Mouse (Mus musculus): ENCODE measurements around the gene Plppr2.

Plppr2 gene

DNA sequence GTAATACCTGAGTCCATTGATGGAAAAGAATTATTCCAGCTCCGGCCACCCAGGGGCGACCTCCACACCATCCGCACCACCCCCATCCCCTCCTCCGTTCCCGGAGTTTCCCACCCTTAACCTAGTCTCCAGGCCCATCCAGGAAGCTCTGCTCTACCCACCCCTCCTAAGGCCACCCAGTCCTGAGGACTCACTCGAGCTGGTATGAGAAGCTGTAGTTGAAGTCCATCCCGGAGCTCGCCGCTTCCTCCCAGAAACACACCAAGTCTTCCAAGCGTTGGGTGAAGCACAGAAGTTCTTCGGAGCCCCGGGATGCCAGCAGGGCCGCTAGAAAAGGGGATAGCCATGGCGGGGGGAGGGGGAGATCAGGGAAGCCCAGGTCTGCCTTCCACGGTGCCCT, 25.2 kb downstream of the Plppr2 start:
- no peak for DNase-seq

DNA sequence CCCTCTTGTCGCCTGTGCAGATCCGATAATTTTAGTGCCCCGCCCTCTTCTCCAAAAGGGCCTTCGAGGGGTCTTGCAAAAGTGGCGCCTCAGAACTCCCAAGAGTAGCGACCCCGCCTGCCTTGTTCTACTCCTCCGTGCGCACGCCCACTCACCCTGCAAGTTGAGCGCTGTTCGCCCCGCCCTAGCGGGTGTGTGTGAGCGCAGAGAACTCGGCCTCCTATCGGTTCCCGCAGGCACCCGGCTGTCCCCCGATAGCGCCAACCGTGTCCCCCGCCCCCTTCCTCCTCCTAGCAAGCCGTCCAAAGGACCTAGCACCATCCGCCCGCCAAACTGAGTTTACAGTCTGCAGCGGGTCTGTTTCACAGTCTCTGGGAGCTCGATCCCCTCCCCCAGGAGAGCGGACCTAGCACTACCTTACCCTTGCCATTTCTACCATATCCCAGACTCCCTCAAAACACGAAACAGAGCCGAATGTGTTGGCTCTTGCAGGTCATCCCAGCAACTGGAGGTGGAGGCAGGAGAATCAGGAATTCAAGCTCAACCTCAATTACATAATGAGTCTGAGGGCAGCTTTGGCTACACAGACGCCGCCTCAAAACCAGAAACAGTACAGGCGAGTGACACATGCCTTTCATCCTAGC, 25.7 kb downstream of the Plppr2 start:
- peak; percentile 79 for DNase-seq

DNA sequence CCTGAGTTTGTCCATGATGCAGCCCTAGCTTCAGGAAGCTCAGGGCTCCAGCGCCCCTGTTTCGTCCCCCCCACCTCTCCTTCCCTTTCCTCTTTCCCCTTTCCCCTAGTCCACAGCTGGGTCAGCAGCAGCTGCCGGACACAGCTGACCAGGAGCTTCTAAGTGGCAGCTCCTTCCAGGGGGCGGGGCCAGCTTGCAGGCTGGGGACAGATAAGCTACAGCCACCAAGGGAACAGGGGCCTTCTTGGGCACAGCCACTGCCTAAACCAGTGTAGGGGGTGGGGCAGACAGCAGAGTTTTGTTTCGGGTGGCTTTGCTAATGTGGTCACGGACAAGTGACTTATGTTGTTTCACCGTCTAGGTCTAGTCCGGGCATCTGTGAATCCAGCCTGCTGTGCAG, 26.6 kb downstream of the Plppr2 start, which contains the start of gene Epor:
TSS of gene Epor (minus strand) at position 90 of the 400 bp plus-strand sequence.
- DNase-seq, result peak; percentile 55

DNA sequence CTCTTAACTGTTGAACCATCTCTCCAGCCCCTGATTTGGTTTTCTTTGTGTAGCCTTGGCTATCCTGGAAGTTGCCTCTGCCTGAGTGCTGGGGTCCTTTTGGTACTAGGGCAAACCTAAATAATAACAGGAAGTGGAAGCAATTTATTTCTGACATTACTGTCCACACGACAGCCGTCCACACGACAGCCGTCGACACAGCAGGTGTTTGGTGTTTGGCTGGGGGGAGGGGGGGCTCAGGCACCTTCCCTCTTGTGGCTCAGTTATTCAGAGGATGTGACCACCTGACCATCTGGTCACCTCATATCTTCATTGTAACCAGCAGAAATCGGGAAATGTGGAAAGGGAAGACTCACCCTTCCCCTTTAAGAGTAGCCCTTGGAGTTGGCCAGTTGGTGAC, 32.0 kb downstream of the Plppr2 start:
- DNase-seq, result no peak

DNA sequence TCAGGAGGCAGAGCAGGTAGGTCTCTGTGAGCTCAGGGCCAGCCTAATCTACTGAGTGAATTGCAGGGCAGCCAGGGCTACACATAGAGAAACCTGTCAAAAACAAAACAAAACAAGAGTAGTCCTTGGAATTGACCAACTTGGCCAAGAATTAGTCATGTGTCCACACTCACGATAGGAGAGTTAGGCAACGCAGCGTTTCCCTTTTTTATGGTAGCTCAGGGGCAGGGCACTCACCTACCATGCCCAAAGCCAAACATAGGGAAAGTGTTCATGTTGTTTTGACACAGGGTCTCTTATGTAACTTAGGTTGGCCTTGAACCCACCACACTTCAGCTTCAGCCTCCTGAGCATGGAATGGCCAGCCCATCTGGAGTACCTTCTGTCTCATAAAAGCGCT, 32.5 kb downstream of the Plppr2 start:
- DNase-seq, result no peak

DNA sequence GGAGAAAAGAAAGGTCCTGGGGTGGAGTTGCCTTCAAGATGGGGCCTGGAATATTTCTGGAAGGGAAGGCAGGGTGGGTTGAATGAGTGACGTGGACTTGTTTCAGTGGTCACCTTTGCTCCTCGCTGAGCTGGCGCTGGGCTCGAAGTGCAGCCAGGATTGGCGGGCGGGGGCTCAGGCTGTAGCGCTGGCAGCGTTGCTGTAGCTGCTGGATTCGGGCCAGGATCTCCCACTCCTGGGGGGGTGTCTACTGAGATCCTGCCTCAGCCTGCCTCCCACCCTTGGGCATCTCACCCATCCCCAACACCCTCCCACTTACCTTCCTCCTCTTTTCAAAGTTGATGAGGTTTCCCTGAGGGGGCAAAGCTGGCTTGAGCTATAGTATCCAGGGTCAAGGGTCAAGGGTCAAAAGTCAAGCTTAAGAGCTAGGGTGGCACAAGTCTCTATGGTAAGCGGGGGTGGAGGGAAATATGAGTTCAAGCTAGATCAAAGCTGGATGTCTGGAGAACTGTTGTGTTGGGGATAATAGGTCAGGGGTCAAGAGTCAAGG, 39.9 kb downstream of the Plppr2 start:
- DNase-seq, result no peak

DNA sequence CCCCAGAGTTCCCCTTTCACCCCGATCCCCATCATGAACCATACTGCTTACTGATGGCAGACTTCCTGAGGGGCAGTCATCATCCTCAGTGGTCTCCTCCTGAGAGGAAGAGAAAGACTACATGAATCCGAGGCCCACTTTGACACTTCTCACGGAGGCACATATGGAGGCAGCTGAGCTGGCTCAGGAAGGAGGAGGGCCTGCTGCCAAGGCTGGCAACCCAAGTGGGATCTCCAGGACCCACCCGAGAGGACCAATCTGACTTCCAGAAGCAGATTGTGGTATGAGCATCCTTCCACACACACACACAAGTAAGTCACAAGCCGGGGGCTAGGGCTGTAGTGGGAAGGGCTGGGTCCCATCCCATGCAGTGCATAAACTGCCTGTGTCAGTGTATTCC, 40.5 kb downstream of the Plppr2 start:
- DNase-seq, result no peak

DNA sequence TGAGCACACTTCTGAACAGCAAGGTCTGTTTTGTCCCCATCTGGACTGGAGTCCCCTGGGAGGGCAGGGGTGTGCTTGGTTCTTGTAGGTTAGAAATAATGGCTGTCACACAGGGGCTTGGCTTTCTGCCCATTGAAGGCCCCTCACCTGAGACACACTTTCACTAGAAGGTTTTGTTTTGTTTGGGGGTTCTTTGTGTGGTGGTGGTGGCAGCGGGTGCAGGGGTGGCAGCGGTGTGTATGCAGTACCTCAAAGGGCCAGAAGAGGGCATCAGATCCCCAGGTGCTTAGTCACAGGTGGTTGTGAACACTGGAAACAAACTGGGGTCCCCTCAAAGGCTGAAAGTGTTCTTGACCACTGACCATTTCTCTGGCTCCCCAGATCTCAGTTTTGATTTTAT, 41.1 kb downstream of the Plppr2 start:
- DNase-seq, result peak; percentile 56

DNA sequence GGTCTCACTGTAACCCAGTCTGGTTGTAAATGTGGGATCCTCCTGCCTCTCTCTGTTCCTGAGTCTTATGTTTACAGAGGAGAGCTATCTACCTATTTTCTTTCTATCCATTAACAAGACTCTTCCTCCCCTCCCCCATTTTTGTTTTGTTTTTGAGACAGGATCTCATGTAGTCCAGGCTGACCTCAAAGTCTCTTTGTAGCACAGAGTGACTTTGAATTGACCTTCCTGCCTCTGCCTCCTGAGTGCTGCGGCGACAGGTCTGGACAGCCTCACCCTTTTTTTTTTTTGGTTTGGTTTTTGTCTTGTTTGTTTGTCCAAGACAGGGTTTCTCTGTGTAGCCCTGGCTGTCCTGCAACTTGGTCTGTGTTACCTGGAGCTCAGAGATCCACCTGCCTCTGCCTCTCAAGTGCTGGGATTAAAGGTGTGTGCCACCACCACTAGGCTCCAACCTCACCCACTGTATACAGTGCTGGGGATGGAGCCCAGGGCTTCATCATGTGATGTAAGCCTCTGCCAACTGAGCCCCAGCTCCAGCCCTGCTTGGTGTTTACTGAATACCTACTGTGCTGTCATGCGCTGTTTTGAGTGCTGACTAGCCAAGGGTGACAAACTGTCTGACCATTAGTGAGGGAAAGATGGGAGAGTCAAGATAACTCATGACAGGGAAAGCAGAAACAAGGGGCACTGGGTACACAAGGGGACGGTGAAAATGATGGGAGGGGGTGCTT, 41.7 kb downstream of the Plppr2 start:
- no peak for DNase-seq

DNA sequence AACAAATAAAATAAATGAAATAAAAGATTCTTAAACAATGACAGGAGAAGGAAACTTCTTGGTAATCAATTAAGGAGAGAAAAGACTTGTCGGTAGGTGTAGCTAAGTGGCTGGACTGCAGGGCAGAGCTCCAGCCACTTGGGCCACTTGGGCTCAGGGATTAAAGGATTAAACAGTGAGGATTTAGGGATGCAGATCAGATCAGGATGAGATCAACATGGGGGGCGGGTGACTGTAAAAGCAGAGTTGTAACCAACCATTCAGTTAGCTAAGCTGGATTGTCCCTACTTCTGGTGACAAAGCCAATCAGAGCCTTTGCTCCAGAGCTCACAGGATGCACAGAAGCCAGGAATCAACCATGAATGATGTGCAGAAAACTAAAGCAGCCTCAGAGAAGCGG, 47.1 kb downstream of the Plppr2 start:
- no peak for DNase-seq

DNA sequence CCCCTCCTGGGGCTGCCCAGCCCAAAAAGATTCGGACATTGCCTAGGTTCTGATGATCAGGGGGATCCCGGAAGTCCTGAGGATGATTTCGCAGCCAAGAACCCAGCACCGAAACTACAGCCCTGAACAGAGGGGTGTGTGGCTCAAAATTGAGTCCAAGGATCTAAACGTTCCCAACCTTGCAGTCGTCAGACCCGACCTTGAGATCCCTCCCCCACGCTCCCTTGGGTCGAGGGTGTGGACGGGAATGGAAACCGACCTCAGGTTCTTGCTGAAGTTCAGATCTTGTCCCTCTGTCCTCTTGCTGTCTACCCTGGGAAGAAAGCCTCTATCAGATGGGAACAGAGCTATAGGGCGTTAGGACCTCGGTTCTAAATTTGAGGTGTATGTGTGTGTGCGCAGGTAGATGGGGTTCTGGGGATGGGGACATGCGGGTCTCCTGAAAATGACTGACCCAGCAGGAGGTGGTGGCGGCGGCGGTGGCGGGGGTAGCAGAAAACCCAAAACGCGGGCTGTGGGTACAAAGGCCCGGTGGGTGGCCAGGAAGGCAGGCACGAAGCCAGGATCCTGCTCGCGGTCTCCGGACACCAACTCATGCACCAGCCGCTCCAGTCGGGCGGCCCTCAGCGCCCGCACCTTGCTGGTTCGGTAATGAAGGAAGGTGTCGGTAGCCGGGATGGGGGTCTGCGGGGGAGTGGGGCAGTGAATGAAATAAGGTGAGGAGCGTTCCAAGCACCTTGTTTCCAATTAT, 50.9 kb downstream of the Plppr2 start:
- DNase-seq, result peak; percentile 79

DNA sequence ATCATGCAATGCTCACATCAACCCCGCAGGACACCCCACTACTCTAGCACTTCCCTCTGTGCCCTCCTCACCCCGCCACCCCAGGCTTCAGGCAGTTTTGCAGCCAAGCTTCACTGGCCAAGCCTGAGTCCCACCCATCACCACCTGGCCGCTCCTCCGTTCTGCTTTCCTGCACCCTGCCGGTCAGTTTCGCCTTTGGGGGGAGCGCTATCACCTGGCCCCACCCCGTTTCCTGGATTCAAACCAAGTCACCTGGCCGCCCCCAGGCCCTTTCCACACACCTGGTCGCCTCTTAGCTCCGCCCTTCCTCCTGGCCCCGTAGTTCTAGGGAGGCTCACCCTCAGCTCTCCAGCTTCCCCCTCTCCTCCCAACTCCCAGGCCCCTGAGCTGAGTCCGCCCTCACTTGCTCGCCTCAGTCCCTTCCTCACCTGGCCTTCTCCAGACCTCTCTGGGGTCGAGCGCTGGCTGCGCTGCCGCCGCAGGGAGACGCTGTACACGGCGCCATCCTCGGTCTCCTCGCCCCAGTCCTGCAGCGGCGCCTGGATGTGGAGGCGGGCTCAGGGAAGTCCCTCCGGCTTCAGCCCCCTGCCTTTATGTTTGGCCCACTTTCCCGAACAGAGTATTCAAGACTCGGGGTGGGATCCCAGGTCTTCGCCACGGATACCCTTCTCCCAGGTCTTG, 51.7 kb downstream of the Plppr2 start:
- DNase-seq, result peak; percentile 83

DNA sequence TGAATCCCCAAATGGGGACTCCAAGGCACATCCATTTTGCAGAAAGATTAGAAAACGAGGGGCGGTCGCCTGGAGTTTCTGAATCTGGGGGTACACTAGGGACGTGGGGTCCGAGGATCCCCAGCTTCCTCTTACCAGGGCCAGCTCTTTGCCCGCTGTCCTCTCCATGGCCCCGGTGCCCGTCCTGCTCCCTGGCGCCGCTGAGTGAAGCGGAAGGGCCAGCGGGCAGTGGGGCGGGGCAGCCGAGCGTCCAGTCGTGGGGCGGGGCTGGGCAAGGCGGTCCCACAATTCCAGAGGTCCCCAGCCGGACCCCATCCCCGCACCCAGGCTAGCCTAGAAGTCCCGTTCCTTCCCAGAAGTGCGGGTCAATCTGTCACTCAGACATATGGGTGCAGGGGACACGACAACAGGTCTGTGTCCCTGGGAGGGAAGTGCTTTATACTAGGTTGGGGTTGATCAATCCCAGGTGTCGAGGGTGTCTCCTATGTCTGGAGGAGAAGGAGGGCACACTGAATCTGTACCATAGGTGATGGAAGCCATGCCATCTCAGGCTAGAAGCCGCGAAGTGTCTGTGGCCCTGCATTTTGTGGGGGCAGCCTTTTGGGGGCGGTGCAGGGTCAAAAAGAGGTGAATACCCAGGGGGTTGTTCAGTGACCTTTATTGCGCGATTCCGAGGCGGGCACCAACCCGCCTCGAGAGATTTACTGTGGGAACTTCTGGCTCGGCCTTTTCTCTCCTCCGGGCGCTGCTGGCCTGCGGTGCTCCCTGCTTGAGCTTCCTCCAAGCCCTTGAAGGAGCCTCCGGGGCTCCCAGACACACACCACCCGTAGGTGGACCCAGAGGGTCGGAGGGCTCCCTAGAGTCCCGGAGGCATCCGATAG, 52.6 kb downstream of the Plppr2 start, which contains the start of gene Rgl3:
TSS of gene Rgl3 (minus strand) at position 217 of the 881 bp plus-strand sequence.
- peak; percentile 82 for DNase-seq

DNA sequence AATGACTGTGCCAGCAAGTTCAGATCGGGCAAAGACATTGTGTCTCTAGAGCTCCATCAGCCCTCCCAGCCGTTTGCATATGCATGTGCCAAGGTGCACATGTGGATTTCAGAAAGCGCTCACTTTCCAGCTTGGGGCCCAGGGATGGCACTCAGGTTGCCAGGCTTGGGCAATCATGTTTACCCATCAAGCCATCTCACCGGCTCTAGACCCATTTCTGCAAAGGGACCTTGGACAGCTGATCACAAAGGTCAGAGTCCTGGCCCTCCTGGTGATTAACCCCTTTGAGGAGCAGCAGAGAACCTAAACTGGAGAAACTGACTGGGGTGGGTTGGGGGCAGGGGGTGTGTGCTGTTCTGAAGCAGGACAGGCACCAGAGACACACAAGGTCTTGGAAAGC, 55.4 kb downstream of the Plppr2 start:
- DNase-seq, result no peak

DNA sequence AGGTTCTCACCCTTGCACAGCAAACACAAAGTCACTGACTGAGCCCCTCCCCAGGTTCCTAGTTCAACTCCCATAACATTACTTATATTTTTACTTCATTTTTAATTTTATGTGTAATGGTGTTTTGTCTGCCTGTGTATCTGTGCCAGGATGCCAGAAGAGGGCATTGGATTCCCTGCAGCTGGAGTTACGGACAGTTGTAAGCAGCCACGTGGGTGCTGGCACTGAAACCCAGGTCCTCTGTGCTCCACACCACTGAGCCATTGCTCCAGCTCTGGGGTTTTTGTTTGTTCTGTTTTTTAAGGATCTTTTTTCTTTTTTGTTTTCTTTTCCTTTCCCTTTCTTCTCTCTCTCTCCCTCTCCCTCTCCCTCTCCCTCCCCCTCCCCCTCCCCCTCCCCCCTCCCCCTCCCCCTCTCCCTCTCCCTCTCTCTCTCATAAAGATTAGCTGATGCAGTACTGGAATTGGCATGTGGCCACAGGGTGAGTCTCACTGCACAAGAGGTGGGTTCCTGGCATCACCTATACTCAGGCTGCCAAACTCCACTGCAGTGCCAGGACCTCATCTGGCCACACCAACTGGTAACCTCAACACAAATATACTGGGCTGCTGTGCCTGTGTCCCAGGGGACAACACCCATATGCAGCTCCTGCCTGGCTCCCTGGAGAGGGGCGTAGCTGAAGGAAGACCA, 59.5 kb downstream of the Plppr2 start:
- DNase-seq, result peak; percentile 31

Data from cerebellum, adult 9-11 months (tissue).